Mouse (Mus musculus) MEL (cell line): ENCODE measurements around the gene Col7a1. TPM values are rescaled to one million over a fixed set of nuclear protein-coding genes. Genes with fewer than 3 reads are reported as not detected.

Experiments used
- DNase-seq: peaks from one replicate; pipeline ENCODE4 v3.0.0; 2011; ENCODE audit warnings: low read depth, low spot score
- H3K27ac ChIP-seq: 2 replicates; pipeline ENCODE4 v1.5.1; 2012; ENCODE audit warnings: low read depth, mild to moderate bottlenecking, control low read depth, low read length, moderate library complexity; ENCODE audit not compliant: control insufficient read depth
- H3K27me3 ChIP-seq, 2 experiments: fragments of 150-350 bp in 1 of 2; sonication (generic) in 1 of 2; 2 replicates each; pipeline ENCODE4 v1.6.1; 2012; ENCODE audit warnings: low read length in 2 of 2, mild to moderate bottlenecking in 2 of 2, improper control_type of control experiment in 1 of 2, moderate library complexity in 1 of 2; ENCODE audit not compliant: insufficient read depth in 2 of 2, control insufficient read depth in 1 of 2
- H3K36me3 ChIP-seq, 2 experiments: 2 replicates each; pipeline ENCODE4 v1.6.1; 2012 to 2014; ENCODE audit warnings: low read length in 2 of 2, improper control_type of control experiment in 1 of 2, inconsistent platforms in 1 of 2, mild to moderate bottlenecking in 1 of 2; ENCODE audit not compliant: insufficient read depth in 2 of 2, control insufficient read depth in 1 of 2
- H3K4me1 ChIP-seq, 2 experiments: fragments of 150-350 bp in 1 of 2; sonication (generic) in 1 of 2; 2 replicates each; pipeline ENCODE4 v1.6.1; 2012; ENCODE audit warnings: low read length in 2 of 2, improper control_type of control experiment in 1 of 2, mild to moderate bottlenecking in 1 of 2; ENCODE audit not compliant: insufficient read depth in 2 of 2, control insufficient read depth in 1 of 2
- H3K4me3 ChIP-seq, 2 experiments: fragments of 150-350 bp in 1 of 2; sonication (generic) in 1 of 2; 2 replicates each; pipeline ENCODE4 v1.5.1; 2012; ENCODE audit warnings: low read depth in 2 of 2, low read length in 2 of 2, mild to moderate bottlenecking in 2 of 2, moderate library complexity in 2 of 2, control low read depth in 1 of 2, improper control_type of control experiment in 1 of 2; ENCODE audit not compliant: control insufficient read depth in 1 of 2, insufficient read depth in 1 of 2
- H3K79me2 ChIP-seq: 2 replicates; pipeline ENCODE4 v1.6.1; 2012; ENCODE audit warnings: mild to moderate bottlenecking, low read length, moderate library complexity; ENCODE audit not compliant: control insufficient read depth, poor library complexity, insufficient read depth
- H3K9ac ChIP-seq: 2 replicates; pipeline ENCODE4 v1.6.1; 2012; ENCODE audit warnings: low read depth, mild to moderate bottlenecking, control low read depth, low read length, moderate library complexity; ENCODE audit not compliant: control insufficient read depth, poor library complexity, severe bottlenecking
- H3K9me3 ChIP-seq: fragments of 150-350 bp; sonication (generic); replicated peaks from 2 replicates; pipeline ENCODE4 v1.6.1; 2012; ENCODE audit warnings: mild to moderate bottlenecking, low read length, improper control_type of control experiment, moderate library complexity; ENCODE audit not compliant: insufficient read depth
- BHLHE40 ChIP-seq: IDR thresholded peaks from 2 replicates; pipeline ENCODE4 v1.6.1; 2012; ENCODE audit warnings: low read depth, mild to moderate bottlenecking, inconsistent platforms, low read length, improper control_type of control experiment, borderline replicate concordance
- CHD2 ChIP-seq: IDR thresholded peaks from 2 replicates; pipeline ENCODE4 v1.6.1; 2011; ENCODE audit warnings: low read length, improper control_type of control experiment
- E2F4 ChIP-seq: IDR thresholded peaks from 2 replicates; pipeline ENCODE4 v1.6.1; 2011; ENCODE audit warnings: low read depth, low read length, improper control_type of control experiment, borderline replicate concordance
- ELF1 ChIP-seq: IDR thresholded peaks from 2 replicates; pipeline ENCODE4 v1.6.1; 2014; ENCODE audit warnings: low read depth, mild to moderate bottlenecking, inconsistent platforms, low read length, improper control_type of control experiment, moderate library complexity
- EP300 ChIP-seq, 2 experiments: IDR thresholded peaks; 2 replicates each; pipeline ENCODE4 v1.6.1; 2011; ENCODE audit warnings: improper control_type of control experiment in 2 of 2, low read length in 2 of 2, low read depth in 1 of 2, mild to moderate bottlenecking in 1 of 2
- GATA1 ChIP-seq: IDR thresholded peaks from 2 replicates; pipeline ENCODE4 v1.6.1; 2011; ENCODE audit warnings: low read depth, low read length, improper control_type of control experiment
- HCFC1 ChIP-seq: IDR thresholded peaks from 2 replicates; pipeline ENCODE4 v1.6.1; 2012; ENCODE audit warnings: low read depth, mild to moderate bottlenecking, inconsistent platforms, low read length, improper control_type of control experiment, moderate library complexity
- MAFK ChIP-seq: IDR thresholded peaks from 2 replicates; pipeline ENCODE4 v1.6.1; 2011; ENCODE audit warnings: low read depth, mild to moderate bottlenecking, low read length, improper control_type of control experiment, borderline replicate concordance
- MAZ ChIP-seq: IDR thresholded peaks from 2 replicates; pipeline ENCODE4 v1.6.1; 2012; ENCODE audit warnings: low read depth, mild to moderate bottlenecking, inconsistent platforms, low read length, improper control_type of control experiment
- MYB ChIP-seq: IDR thresholded peaks from 2 replicates; pipeline ENCODE4 v1.6.1; 2011; ENCODE audit warnings: mild to moderate bottlenecking, low read depth, low read length, improper control_type of control experiment
- MYC ChIP-seq: IDR thresholded peaks from 2 replicates; pipeline ENCODE4 v1.6.1; 2011; ENCODE audit warnings: low read depth, mild to moderate bottlenecking, low read length, improper control_type of control experiment, moderate library complexity
- NELFE ChIP-seq: IDR thresholded peaks from 2 replicates; pipeline ENCODE4 v1.6.1; 2011; ENCODE audit warnings: low read depth, low read length, improper control_type of control experiment
- RAD21 ChIP-seq: IDR thresholded peaks from 2 replicates; pipeline ENCODE4 v1.6.1; 2011; ENCODE audit warnings: mild to moderate bottlenecking, low read depth, low read length, improper control_type of control experiment
- SIN3A ChIP-seq: IDR thresholded peaks from 2 replicates; pipeline ENCODE4 v1.6.1; 2012; ENCODE audit warnings: low read length, improper control_type of control experiment, inconsistent platforms
- TAL1 ChIP-seq: IDR thresholded peaks from 2 replicates; pipeline ENCODE4 v1.6.1; 2012; ENCODE audit warnings: mild to moderate bottlenecking, inconsistent platforms, low read length, moderate library complexity, mixed read lengths
- TCF12 ChIP-seq: IDR thresholded peaks from 2 replicates; pipeline ENCODE4 v1.6.1; 2014; ENCODE audit warnings: low read depth, mild to moderate bottlenecking, inconsistent platforms, low read length, improper control_type of control experiment, moderate library complexity
- USF1 ChIP-seq: IDR thresholded peaks from 2 replicates; pipeline ENCODE4 v1.6.1; 2014; ENCODE audit warnings: low read depth, mild to moderate bottlenecking, inconsistent platforms, low read length, improper control_type of control experiment, moderate library complexity
- USF2 ChIP-seq, 2 experiments: IDR thresholded peaks; 2 replicates each; pipeline ENCODE4 v1.6.1; 2011 to 2012; ENCODE audit warnings: improper control_type of control experiment in 2 of 2, low read length in 2 of 2, borderline replicate concordance in 1 of 2, inconsistent platforms in 1 of 2, low read depth in 1 of 2, mild to moderate bottlenecking in 1 of 2; ENCODE audit not compliant: insufficient read depth in 1 of 2
- ZKSCAN1 ChIP-seq: IDR thresholded peaks from 2 replicates; pipeline ENCODE4 v1.6.1; 2012; ENCODE audit warnings: low read depth, mild to moderate bottlenecking, inconsistent platforms, low read length, improper control_type of control experiment, moderate library complexity
- ZMIZ1 ChIP-seq: IDR thresholded peaks from 2 replicates; pipeline ENCODE4 v1.6.1; 2012; ENCODE audit warnings: low read depth, mild to moderate bottlenecking, inconsistent platforms, low read length, improper control_type of control experiment, moderate library complexity
- polyA plus RNA-seq, 2 experiments: library from polyadenylated mRNA; stranded (reverse) in 1 of 2; unstranded in 1 of 2; fragments of >175 nt in 1 of 2; fragments of >200 nt in 1 of 2; gene quantifications; 2 replicates each; pipeline versions ENCODE4 v1.2.1 to v1.2.4; 2012; ENCODE audit warnings: low replicate concordance in 2 of 2, low read depth in 1 of 2; ENCODE audit not compliant: insufficient read length in 2 of 2, insufficient read depth in 1 of 2, missing spikeins in 1 of 2
- total RNA-seq: library from RNA; depleted of rRNA; stranded (reverse); fragments of 300-350 nt; gene quantifications from 2 replicates; pipeline ENCODE4 v1.2.3, GENCODE M21; 2012

Gene Col7a1
- total and polyA plus RNA-seq, 3 experiments, result 1.2 to 2.6 TPM; not detected in 1

DNA sequence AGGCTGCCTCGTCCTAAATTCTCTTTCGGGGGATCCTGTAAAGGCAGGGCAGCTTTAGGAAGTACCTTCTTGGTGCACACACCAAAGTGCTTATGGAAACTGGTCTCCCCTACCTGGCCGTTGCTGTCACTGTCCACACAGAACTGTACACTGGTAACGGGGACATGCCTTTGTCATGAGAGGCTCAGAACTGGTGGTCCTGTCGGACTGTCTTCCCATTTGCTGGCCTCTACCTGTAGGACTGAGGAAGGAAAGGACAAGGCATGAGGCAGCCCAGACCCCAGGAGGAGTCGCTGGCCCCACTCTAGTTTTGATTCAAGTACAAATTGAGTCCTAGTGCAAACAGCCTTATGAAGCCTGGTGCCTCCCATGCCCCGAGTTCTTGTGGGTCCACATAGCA lies 77.6 kb downstream of the Col7a1 start:
- Histone ChIP-seq H3K4me3 (no peak overlapping the region), H3K9me3 (no peaks in the 10 kb centered on the region), H3K4me1 (peaks cover 5 to 11% of the 10 kb centered on the region in 2 experiments), H3K27ac (no peak overlapping the region), H3K36me3 (peaks cover 0 to 7% of the 10 kb centered on the region in 2 experiments; a peak in 2 of 4 replicates), H3K79me2 (no peaks in the 10 kb centered on the region), H3K27me3 (no peaks in the 10 kb centered on the region), H3K9ac (no peak overlapping the region)
- TF ChIP-seq TCF12 (no peak), RAD21 (no peak), ELF1 (no peak), CHD2 (no peak), MAFK (no peak), NELFE (no peak), MYC (no peak), E2F4 (no peak), MAZ (no peak), USF1 (no peak), ZKSCAN1 (no peak), BHLHE40 (no peak), HCFC1 (no peak), MYB (no peak), EP300 (IDR thresholded peaks at IDR 0.05; ENCODE audit: low read depth in 1 of 2, low read length in 2 of 2) (no peak), GATA1 (no peak)
- DNase-seq, result no peak

DNA sequence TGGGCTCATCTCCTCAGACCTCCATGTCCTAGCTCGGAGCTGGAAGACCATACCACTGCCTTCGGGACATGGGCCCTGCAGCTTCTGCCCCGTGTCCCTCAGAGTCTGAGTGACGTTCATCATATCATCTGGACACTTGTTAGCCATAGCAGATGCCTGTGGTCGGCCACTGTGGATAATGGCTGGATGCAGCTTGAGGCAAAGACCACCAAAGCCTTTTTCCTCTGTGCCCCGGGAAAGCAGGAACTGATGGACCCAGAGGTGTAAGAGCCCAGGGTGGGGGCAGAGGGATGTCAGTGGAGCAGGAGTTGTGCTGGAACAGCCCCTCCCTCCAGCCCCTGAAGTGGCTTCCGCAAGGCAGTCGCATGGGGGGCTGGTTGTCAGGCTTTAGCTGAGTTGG lies 78.3 kb downstream of the Col7a1 start:
- no peaks in the 10 kb centered on the region for H3K27me3 ChIP-seq
- no peak overlapping the region for H3K4me3 ChIP-seq
- peaks cover 5 to 11% of the 10 kb centered on the region in 2 experiments for H3K4me1 ChIP-seq
- no peak for DNase-seq
- no peak overlapping the region for H3K9ac ChIP-seq
- H3K27ac ChIP-seq, result no peak overlapping the region
- no peaks in the 10 kb centered on the region for H3K79me2 ChIP-seq
- H3K36me3 ChIP-seq, result peaks cover 0 to 7% of the 10 kb centered on the region in 2 experiments; a peak in 2 of 4 replicates
- TF ChIP-seq EP300 (IDR thresholded peaks at IDR 0.05; ENCODE audit: low read depth in 1 of 2, low read length in 2 of 2) (no peak), ZMIZ1 (no peak), TAL1 (no peak), USF2 (IDR thresholded peaks at IDR 0.05; ENCODE audit: borderline replicate concordance in 1 of 2, insufficient read depth in 1 of 2, low read depth in 1 of 2, low read length in 2 of 2) (no peak), SIN3A (no peak), GATA1 (no peak), MYC (no peak)
- TF ChIP-seq, all 39 proteins: peak for 0
- no peaks in the 10 kb centered on the region for H3K9me3 ChIP-seq
